Comparison of ENCODE assay signal across 12 mouse cellular contexts in genomic region chr4:129516925-129517324, GRCm38 (mm10). TPM values are rescaled to one million over a fixed set of nuclear protein-coding genes. Genes with fewer than 3 reads are reported as not detected.
DNase-seq lines count a peak whose midpoint lies in the region; ATAC-seq lines count a peak whose summit lies in the region.
"Had no signal": no experiment of that assay in that cellular context is flagged by ENCODE, and none has a peak within 500 bp of the region (broad histone marks: within the 10 kb centered on the region; RNA-seq: fewer than 3 reads in every experiment).

No protein-coding gene starts in this region.

- intact Hi-C loops in left cerebral cortex, postnatal 10 days (cut with DNase I), result no loop called here

- no peak overlapping the region for H3K4me3 ChIP-seq in neural tube, embryonic 14.5 days (ENCODE audit: low read depth, low read length)
- no peak overlapping the region for H3K4me3 ChIP-seq in stomach, embryonic 16.5 days (replicated peaks; ENCODE audit: low read length)

- no peaks in the 10 kb centered on the region for H3K27me3 ChIP-seq in neural tube, embryonic 14.5 days (ENCODE audit: control insufficient read depth, insufficient read depth, low read length)
- no peaks in the 10 kb centered on the region for H3K27me3 ChIP-seq in stomach, embryonic 16.5 days (ENCODE audit: control insufficient read depth, insufficient read depth, low read length)
- H3K27me3 ChIP-seq: Patski had no signal

- no peaks in the 10 kb centered on the region for H3K9me3 ChIP-seq in neural tube, embryonic 14.5 days (ENCODE audit: control insufficient read depth, low read length)
- no peaks in the 10 kb centered on the region for H3K9me3 ChIP-seq in stomach, embryonic 16.5 days (replicated peaks; ENCODE audit: control insufficient read depth, low read length)

- ATAC-seq in neural tube, embryonic 14.5 days (ENCODE audit: low read depth), result no peak
- ATAC-seq in stomach, embryonic 16.5 days (ENCODE audit: insufficient read depth, low FRiP score), result peak; percentile 19
- ATAC-seq: Patski had no signal

- peak; percentile 54 for DNase-seq in embryo, embryonic 10 days (ENCODE audit: low spot score)
- no peak for DNase-seq in embryo, embryonic 10.5 days (ENCODE audit: low spot score)
- no peak for DNase-seq in neural tube, embryonic 10.5 days (ENCODE audit: extremely low spot score, low spot score)
- peak; percentile 64 to 67 for DNase-seq in kidney, postnatal 36 days
- no peak for DNase-seq in left cerebral cortex, postnatal 10 days (ENCODE audit: extremely low spot score in 1 of 2, low spot score in 2 of 2)
- no peak for DNase-seq in heart, adult 8-10 months (ENCODE audit: low spot score)

- WGBS in neural tube, embryonic 14.5 days, result 58% methylated on average over 2 of the region's 2 CpGs
- WGBS in stomach, embryonic 16.5 days, result 37% methylated on average over 2 of the region's 2 CpGs

- H3K27ac ChIP-seq in neural tube, embryonic 14.5 days (ENCODE audit: low read depth, low read length), result no peak overlapping the region
- H3K27ac ChIP-seq in stomach, embryonic 16.5 days (ENCODE audit: low read length), result peak overlapping the region; percentile 56

- no peak overlapping the region for H3K9ac ChIP-seq in neural tube, embryonic 14.5 days (replicated peaks; ENCODE audit: low read depth, low read length)
- no peak overlapping the region for H3K9ac ChIP-seq in stomach, embryonic 16.5 days (ENCODE audit: low read length)

- peaks cover 4% of the 10 kb centered on the region; the same call in 1 of the 2 replicates for H3K4me1 ChIP-seq in neural tube, embryonic 14.5 days (ENCODE audit: control insufficient read depth, insufficient read depth, low read length)
- peaks cover 7% of the 10 kb centered on the region; the same call in 1 of the 2 replicates for H3K4me1 ChIP-seq in stomach, embryonic 16.5 days (ENCODE audit: control insufficient read depth, insufficient read depth, low read length)

- peaks cover 27% of the 10 kb centered on the region for H3K36me3 ChIP-seq in neural tube, embryonic 14.5 days (ENCODE audit: control insufficient read depth, insufficient read depth, low read length)
- H3K36me3 ChIP-seq in stomach, embryonic 16.5 days (ENCODE audit: control insufficient read depth, insufficient read depth, low read length), result peaks cover 20% of the 10 kb centered on the region

- H3K4me2 ChIP-seq in neural tube, embryonic 14.5 days (ENCODE audit: low read depth, low read length), result 0 out of 2 replicates have a peak overlapping the region, but pooled peaks have one; percentile 8
- no peak overlapping the region for H3K4me2 ChIP-seq in stomach, embryonic 16.5 days (ENCODE audit: low read depth, low read length)

RNA-seq across cellular contexts. Expression of gene Marcksl1, which starts 3.5 kb away (rescaled TPM):
- 1,581 and 1,634 TPM in 2 replicates for polyA plus RNA-seq in neural tube, embryonic 14.5 days (2014; fragmentation: Nextera tagmentation; extraction: Ambion mirVana)
- polyA plus RNA-seq in stomach, embryonic 16.5 days (2015; fragmentation: Nextera tagmentation; extraction: Ambion mirVana), result 259 and 296 TPM in 2 replicates
- 100 to 1,000 TPM; 884 to 935 TPM for total RNA-seq in left cerebral cortex, postnatal 10 days (2021)
- 1 to 10 TPM; 2.3 to 3.3 (median 3.2) TPM for total RNA-seq in heart, adult 8-10 months (2022)

RNA-seq across cellular contexts. Expression of gene Hdac1, which starts 25.6 kb away (rescaled TPM):
- polyA plus RNA-seq in neural tube, embryonic 14.5 days (2014; fragmentation: Nextera tagmentation; extraction: Ambion mirVana), result 67.2 and 94.0 TPM in 2 replicates
- 195 and 205 TPM in 2 replicates for polyA plus RNA-seq in stomach, embryonic 16.5 days (2015; fragmentation: Nextera tagmentation; extraction: Ambion mirVana)
- total RNA-seq in left cerebral cortex, postnatal 10 days (2021), result 10 to 100 TPM; 29.4 to 33.0 TPM
- 10 to 100 TPM; 11.4 to 15.0 (median 12.8) TPM for total RNA-seq in heart, adult 8-10 months (2022)

RNA-seq across cellular contexts. Expression of gene Fam229a, which starts 25.9 kb away (rescaled TPM):
- 0.64 TPM in 1 of 2 replicates, not detected in the other for polyA plus RNA-seq in neural tube, embryonic 14.5 days (2014; fragmentation: Nextera tagmentation; extraction: Ambion mirVana)
- not detected in 2 replicates for polyA plus RNA-seq in stomach, embryonic 16.5 days (2015; fragmentation: Nextera tagmentation; extraction: Ambion mirVana)
- total RNA-seq in left cerebral cortex, postnatal 10 days (2021), result 1 to 10 TPM in 1 of 2 experiments, not detected in 1; 1.8 TPM
- not detected for total RNA-seq in heart, adult 8-10 months (2022)
- total RNA-seq: granulocyte monocyte progenitor cell, adult 5-6 weeks; left cerebral cortex, postnatal 36 days; monocyte, adult 5-6 weeks had no signal
- polyA plus RNA-seq: Patski had no signal

RNA-seq across cellular contexts. Expression of gene Tssk3, which starts 26.1 kb away (rescaled TPM):
- 0.27 and 0.32 TPM in 2 replicates for polyA plus RNA-seq in neural tube, embryonic 14.5 days (2014; fragmentation: Nextera tagmentation; extraction: Ambion mirVana)
- polyA plus RNA-seq in stomach, embryonic 16.5 days (2015; fragmentation: Nextera tagmentation; extraction: Ambion mirVana), result not detected in 2 replicates
- 1 to 10 TPM in 1 of 2 experiments, under 1 TPM in 1; 0.36 to 1.1 TPM for total RNA-seq in left cerebral cortex, postnatal 10 days (2021)
- not detected for total RNA-seq in heart, adult 8-10 months (2022)
- total RNA-seq: granulocyte monocyte progenitor cell, adult 5-6 weeks; monocyte, adult 5-6 weeks had no signal
- polyA plus RNA-seq: Patski had no signal

RNA-seq across cellular contexts. Expression of gene Bsdc1, which starts 55.5 kb away (rescaled TPM):
- polyA plus RNA-seq in neural tube, embryonic 14.5 days (2014; fragmentation: Nextera tagmentation; extraction: Ambion mirVana), result 32.8 and 33.2 TPM in 2 replicates
- 28.0 and 30.5 TPM in 2 replicates for polyA plus RNA-seq in stomach, embryonic 16.5 days (2015; fragmentation: Nextera tagmentation; extraction: Ambion mirVana)
- 10 to 100 TPM; 40.8 to 46.6 TPM for total RNA-seq in left cerebral cortex, postnatal 10 days (2021)
- 10 to 100 TPM; 50.3 to 54.6 (median 53.3) TPM for total RNA-seq in heart, adult 8-10 months (2022)

Comparison
In these comparisons a context has a peak if more than half of its experiments do, and no peak if none do; other contexts are left out.
1. DNase-seq: peak in embryo, embryonic 10 days (single experiment) and kidney, postnatal 36 days (2 of 2); none in embryo, embryonic 10.5 days (single experiment), neural tube, embryonic 10.5 days (single experiment), left cerebral cortex, postnatal 10 days (0 of 2) and heart, adult 8-10 months (single experiment).
2. RNA of gene Marcksl1, which starts 3.5 kb away (total RNA-seq): 884 to 935 TPM in left cerebral cortex, postnatal 10 days; 2.3 to 3.3 TPM in heart, adult 8-10 months; every median in the first group is over 100 times any median in the second.